Mouse (Mus musculus): ENCODE results near the gene Slc26a3. TPM values are rescaled to one million over a fixed set of nuclear protein-coding genes. Genes with fewer than 3 reads are reported as not detected.

Gene Slc26a3
- polyA plus RNA-seq, 1 experiment from 2014 or later = 0.42 TPM

GRCm38 (mm10) chr12:31369118-31369517 is 21.6 kb upstream of the Slc26a3 start:
- no peak overlapping the region for H3K9ac ChIP-seq (ENCODE audit: low read length)
- TF ChIP-seq CTCF (IDR thresholded peaks at IDR 0.05; ENCODE audit: low read depth) (no peak), EP300 (optimal IDR thresholded peaks at IDR 0.05) (no peak)
- no peak for ATAC-seq (ENCODE audit: low FRiP score, low TSS enrichment)
- H3K4me3 ChIP-seq (ENCODE audit: low read depth, low read length) = no peak overlapping the region
- no peak overlapping the region for H3K4me2 ChIP-seq (replicated peaks; ENCODE audit: low read depth)
- no peak overlapping the region for H3K27ac ChIP-seq (replicated peaks)
- no peaks in the 10 kb centered on the region for H3K36me3 ChIP-seq (ENCODE audit: control insufficient read depth, insufficient read depth, low read length)
- no peaks in the 10 kb centered on the region for H3K4me1 ChIP-seq (replicated peaks; ENCODE audit: control insufficient read depth, insufficient read depth)
- H3K9me3 ChIP-seq (ENCODE audit: control insufficient read depth, low read length) = no peaks in the 10 kb centered on the region
- WGBS = 86% methylated on average over 1 of the region's 1 CpGs
- no peak for DNase-seq (ENCODE audit: low spot score)
- H3K27me3 ChIP-seq (ENCODE audit: control insufficient read depth, insufficient read depth, low read length) = no peaks in the 10 kb centered on the region

GRCm38 (mm10) chr12:31369656-31370055 is 21.0 kb upstream of the Slc26a3 start:
- Histone ChIP-seq H3K27ac (replicated peaks) (no peak overlapping the region), H3K27me3 (ENCODE audit: control insufficient read depth, insufficient read depth, low read length) (no peaks in the 10 kb centered on the region), H3K4me3 (ENCODE audit: low read depth, low read length) (no peak overlapping the region), H3K9ac (ENCODE audit: low read length) (no peak overlapping the region), H3K4me2 (replicated peaks; ENCODE audit: low read depth) (no peak overlapping the region), H3K9me3 (ENCODE audit: control insufficient read depth, low read length) (no peaks in the 10 kb centered on the region), H3K36me3 (ENCODE audit: control insufficient read depth, insufficient read depth, low read length) (no peaks in the 10 kb centered on the region), H3K4me1 (replicated peaks; ENCODE audit: control insufficient read depth, insufficient read depth) (no peaks in the 10 kb centered on the region)
- DNase-seq (ENCODE audit: low spot score) (no peak), ATAC-seq (ENCODE audit: low FRiP score, low TSS enrichment) (no peak)
- TF ChIP-seq EP300 (optimal IDR thresholded peaks at IDR 0.05) = no peak
- TF ChIP-seq CTCF (IDR thresholded peaks at IDR 0.05; ENCODE audit: low read depth) = peak; percentile 36; the same call in 1 of the 2 replicates
- WGBS = 73% methylated on average over 7 of the region's 7 CpGs

DNA sequence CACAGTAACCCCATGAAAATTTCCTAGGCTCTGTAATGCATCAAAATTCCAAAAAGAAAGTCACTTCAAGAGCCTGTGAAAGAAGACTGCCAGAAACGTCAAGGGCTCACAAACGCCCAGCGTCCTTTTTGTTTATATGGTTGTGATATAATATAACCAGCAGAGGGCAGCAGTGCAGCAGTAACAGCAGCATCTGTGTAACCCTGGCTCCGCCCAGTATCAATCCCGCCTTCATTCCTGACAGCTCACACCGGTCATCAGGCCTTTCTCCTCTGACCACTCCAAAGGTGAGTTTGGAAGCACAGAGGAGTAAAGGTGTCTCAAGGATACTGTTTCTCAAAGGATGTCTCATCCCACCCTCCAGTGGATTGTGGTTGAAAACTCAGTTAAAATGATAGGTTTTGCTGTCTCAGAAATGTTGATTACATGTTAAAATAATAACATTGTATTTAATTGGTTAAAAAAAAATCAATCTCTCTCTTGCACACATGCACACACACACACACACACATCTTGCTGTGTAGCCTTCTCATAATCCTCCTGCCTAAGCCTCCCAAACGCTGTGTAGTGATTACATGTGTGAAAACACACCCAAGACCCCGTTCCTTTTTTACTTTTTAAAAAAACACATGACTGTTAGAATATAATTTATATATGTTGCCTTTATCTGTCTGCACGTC is 15.9 kb upstream of the Slc26a3 start:
- DNase-seq (ENCODE audit: low spot score) (peak; percentile 76), ATAC-seq (ENCODE audit: low FRiP score, low TSS enrichment) (peak; percentile 77)
- no peak overlapping the region; the same call in 1 of the 2 replicates for H3K4me2 ChIP-seq (replicated peaks; ENCODE audit: low read depth)
- no peaks in the 10 kb centered on the region for H3K9me3 ChIP-seq (ENCODE audit: control insufficient read depth, low read length)
- no peaks in the 10 kb centered on the region for H3K27me3 ChIP-seq (ENCODE audit: control insufficient read depth, insufficient read depth, low read length)
- H3K36me3 ChIP-seq (ENCODE audit: control insufficient read depth, insufficient read depth, low read length) = no peaks in the 10 kb centered on the region
- WGBS = 36% methylated on average over 9 of the region's 9 CpGs
- H3K4me3 ChIP-seq (ENCODE audit: low read depth, low read length) = no peak overlapping the region
- H3K27ac ChIP-seq (replicated peaks) = no peak overlapping the region
- H3K4me1 ChIP-seq (replicated peaks; ENCODE audit: control insufficient read depth, insufficient read depth) = no peaks in the 10 kb centered on the region; the same call in 1 of the 2 replicates
- no peak overlapping the region for H3K9ac ChIP-seq (ENCODE audit: low read length)
- TF ChIP-seq EP300 (optimal IDR thresholded peaks at IDR 0.05) = no peak
- TF ChIP-seq CTCF (IDR thresholded peaks at IDR 0.05; ENCODE audit: low read depth) = peak; percentile 90

- H3K27me3 ChIP-seq (ENCODE audit: control insufficient read depth, insufficient read depth, low read length) = no peaks in the 10 kb centered on the region
- H3K9me3 ChIP-seq (ENCODE audit: control insufficient read depth, low read length) = no peaks in the 10 kb centered on the region
- WGBS = 63% methylated on average over 4 of the region's 4 CpGs
- no peak overlapping the region for H3K4me2 ChIP-seq (replicated peaks; ENCODE audit: low read depth)
- no peaks in the 10 kb centered on the region; the same call in 1 of the 2 replicates for H3K4me1 ChIP-seq (replicated peaks; ENCODE audit: control insufficient read depth, insufficient read depth)
- DNase-seq (ENCODE audit: low spot score) (no peak), ATAC-seq (ENCODE audit: low FRiP score, low TSS enrichment) (peak; percentile 34; the same call in 1 of the 2 replicates)
- TF ChIP-seq CTCF (IDR thresholded peaks at IDR 0.05; ENCODE audit: low read depth) (no peak), EP300 (optimal IDR thresholded peaks at IDR 0.05) (no peak)
- H3K27ac ChIP-seq (replicated peaks) = no peak overlapping the region
- no peaks in the 10 kb centered on the region for H3K36me3 ChIP-seq (ENCODE audit: control insufficient read depth, insufficient read depth, low read length)
- H3K9ac ChIP-seq (ENCODE audit: low read length) = no peak overlapping the region
- no peak overlapping the region for H3K4me3 ChIP-seq (ENCODE audit: low read depth, low read length)
Observed at GRCm38 (mm10) chr12:31375283-31375615, 15.4 kb upstream of the Slc26a3 start.

DNA sequence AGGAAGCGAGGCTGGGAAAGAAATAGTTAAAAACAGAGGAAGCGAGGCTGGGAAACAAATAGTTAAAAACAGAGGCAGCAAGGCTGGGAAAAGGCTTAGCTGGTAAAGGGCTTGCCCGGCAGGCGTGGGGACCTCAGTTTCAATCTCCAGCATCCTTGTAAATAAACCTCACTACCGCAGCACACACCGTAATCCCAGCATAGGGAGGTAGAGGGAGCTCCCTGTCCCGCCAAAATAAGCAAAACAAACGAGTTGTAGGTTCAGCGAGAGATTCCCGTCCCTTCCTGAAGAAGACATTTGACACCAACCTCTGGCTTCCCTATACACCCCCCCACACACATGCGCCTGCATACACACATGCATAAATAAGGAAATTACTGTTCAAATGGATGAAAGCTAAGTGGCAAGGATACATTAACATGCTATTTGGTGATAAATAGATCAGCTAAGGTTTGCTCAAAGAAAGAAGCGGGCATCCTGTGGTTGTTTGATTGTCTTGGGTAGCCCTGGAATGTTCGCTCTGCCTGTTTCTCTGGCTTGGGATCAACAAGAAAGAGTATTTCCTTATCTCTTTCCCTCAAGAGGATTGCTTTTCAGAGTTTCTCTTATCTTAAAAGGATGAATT is 14.2 kb upstream of the Slc26a3 start:
- no peak overlapping the region for H3K4me3 ChIP-seq (ENCODE audit: low read depth, low read length)
- H3K4me1 ChIP-seq (replicated peaks; ENCODE audit: control insufficient read depth, insufficient read depth) = no peaks in the 10 kb centered on the region; the same call in 1 of the 2 replicates
- no peaks in the 10 kb centered on the region for H3K36me3 ChIP-seq (ENCODE audit: control insufficient read depth, insufficient read depth, low read length)
- no peaks in the 10 kb centered on the region for H3K9me3 ChIP-seq (ENCODE audit: control insufficient read depth, low read length)
- no peak overlapping the region for H3K9ac ChIP-seq (ENCODE audit: low read length)
- ATAC-seq (ENCODE audit: low FRiP score, low TSS enrichment) = no peak
- H3K27me3 ChIP-seq (ENCODE audit: control insufficient read depth, insufficient read depth, low read length) = no peaks in the 10 kb centered on the region
- 9% methylated on average over 13 of the region's 13 CpGs for WGBS
- peak; percentile 61 for TF ChIP-seq CTCF (IDR thresholded peaks at IDR 0.05; ENCODE audit: low read depth)
- TF ChIP-seq EP300 (optimal IDR thresholded peaks at IDR 0.05) = no peak
- no peak overlapping the region for H3K27ac ChIP-seq (replicated peaks)
- peak; percentile 30 for DNase-seq (ENCODE audit: low spot score)
- peak overlapping the region; percentile 44 for H3K4me2 ChIP-seq (replicated peaks; ENCODE audit: low read depth)

GRCm38 (mm10) chr12:31377241-31377640 is 13.4 kb upstream of the Slc26a3 start:
- H3K9me3 ChIP-seq (ENCODE audit: control insufficient read depth, low read length) = no peaks in the 10 kb centered on the region
- H3K4me2 ChIP-seq (replicated peaks; ENCODE audit: low read depth) = no peak overlapping the region
- no peak overlapping the region for H3K27ac ChIP-seq (replicated peaks)
- H3K27me3 ChIP-seq (ENCODE audit: control insufficient read depth, insufficient read depth, low read length) = no peaks in the 10 kb centered on the region
- WGBS = 82% methylated on average over 11 of the region's 11 CpGs
- DNase-seq (ENCODE audit: low spot score) = peak; percentile 19
- H3K36me3 ChIP-seq (ENCODE audit: control insufficient read depth, insufficient read depth, low read length) = no peaks in the 10 kb centered on the region
- TF ChIP-seq EP300 (optimal IDR thresholded peaks at IDR 0.05) (no peak), CTCF (IDR thresholded peaks at IDR 0.05; ENCODE audit: low read depth) (no peak)
- no peak overlapping the region for H3K4me3 ChIP-seq (ENCODE audit: low read depth, low read length)
- ATAC-seq (ENCODE audit: low FRiP score, low TSS enrichment) = no peak
- H3K4me1 ChIP-seq (replicated peaks; ENCODE audit: control insufficient read depth, insufficient read depth) = no peaks in the 10 kb centered on the region; the same call in 1 of the 2 replicates
- no peak overlapping the region for H3K9ac ChIP-seq (ENCODE audit: low read length)

Data from stomach, postnatal 0 days (tissue).